Mouse (Mus musculus) liver, embryonic 14.5 days (tissue): Measurements from ENCODE around the gene Tns4. TPM values are rescaled to one million over a fixed set of nuclear protein-coding genes. Genes with fewer than 3 reads are reported as not detected.

Source experiments
- ATAC-seq: fragments of 200-750 bp; cut with Nextera tagmentation; 2 replicates; pipeline ENCODE4 v1.8.0; 2017; ENCODE audit warnings: moderate number of reproducible peaks, mild to moderate bottlenecking, moderate library complexity; ENCODE audit not compliant: insufficient read depth
- DNase-seq, 3 experiments: peaks; one replicate each; pipeline ENCODE4 v3.0.0-alpha.2; 2012 to 2013; ENCODE audit warnings: low read depth in 3 of 3, low spot score in 3 of 3
- H3K27ac ChIP-seq: fragments of 300-500 bp; sonication (generic); 2 replicates; pipeline ENCODE4 v1.5.1; 2014; ENCODE audit warnings: moderate library complexity, mild to moderate bottlenecking, control low read depth, inconsistent platforms
- H3K27me3 ChIP-seq: fragments of 300-500 bp; sonication (generic); 2 replicates; pipeline ENCODE4 v1.6.1; 2014; ENCODE audit warnings: mild to moderate bottlenecking, low read length, moderate library complexity; ENCODE audit not compliant: control insufficient read depth, insufficient read depth
- H3K36me3 ChIP-seq: fragments of 300-500 bp; sonication (generic); replicated peaks from 2 replicates; pipeline ENCODE4 v1.6.1; 2014; ENCODE audit warnings: low read depth; ENCODE audit not compliant: control insufficient read depth, insufficient read depth
- H3K4me1 ChIP-seq, 2 experiments: fragments of 200-500 bp in 1 of 2; fragments of 300-500 bp in 1 of 2; sonication (generic) in 1 of 2; replicated peaks; 2 replicates each; pipeline ENCODE4 v1.6.1; 2012 to 2014; ENCODE audit warnings: antibody characterized with exemption in 1 of 2, inconsistent platforms in 1 of 2, low read length in 1 of 2; ENCODE audit not compliant: control insufficient read depth in 2 of 2, insufficient read depth in 2 of 2
- H3K4me2 ChIP-seq: fragments of 300-500 bp; sonication (generic); 2 replicates; pipeline ENCODE4 v1.6.1; 2014; ENCODE audit warnings: low read depth, mild to moderate bottlenecking, control low read depth, moderate library complexity
- H3K4me3 ChIP-seq, 2 experiments: fragments of 200-500 bp in 1 of 2; fragments of 300-500 bp in 1 of 2; sonication (generic) in 1 of 2; 2 replicates each; pipeline ENCODE4 v1.5.1; 2012 to 2014; ENCODE audit warnings: low read depth in 2 of 2, low read length in 2 of 2, mild to moderate bottlenecking in 2 of 2, control low read depth in 1 of 2, inconsistent platforms in 1 of 2, moderate library complexity in 1 of 2; ENCODE audit not compliant: insufficient read depth in 1 of 2
- H3K9ac ChIP-seq: fragments of 300-500 bp; sonication (generic); replicated peaks from 2 replicates; pipeline ENCODE4 v1.6.1; 2014; ENCODE audit warnings: mild to moderate bottlenecking, control low read depth, moderate library complexity
- H3K9me3 ChIP-seq: fragments of 300-500 bp; sonication (generic); 2 replicates; pipeline ENCODE4 v1.6.1; 2016; ENCODE audit warnings: low read length, mixed read lengths; ENCODE audit not compliant: control insufficient read depth
- CTCF ChIP-seq: IDR thresholded peaks from 2 replicates; pipeline ENCODE4 v1.5.1; 2016; ENCODE audit warnings: antibody characterized with exemption, low read depth, control low read depth
- EP300 ChIP-seq: IDR thresholded peaks from 2 replicates; pipeline ENCODE4 v1.6.1; 2016; ENCODE audit warnings: antibody characterized with exemption, low read depth
- WGBS: fragments of 180-500 bp; shearing (Covaris S2); extraction: QIAGEN DNeasy Blood & Tissue Kit; methylation state at CpG from one replicate; pipeline ENCODE4 v1.1.7; 2014; ENCODE audit not compliant: insufficient replicate concordance; 5-methylcytosine and 5-hydroxymethylcytosine counted together
- polyA plus RNA-seq, 2 experiments: library from polyadenylated mRNA; depleted of rRNA in 1 of 2; stranded (reverse) in 1 of 2; unstranded in 1 of 2; fragments of >200 nt; fragmentation: Nextera tagmentation in 1 of 2; extraction: Ambion mirVana in 1 of 2; gene quantifications; 2 replicates each; pipeline versions ENCODE4 v1.2.1 to v1.2.3; 2012 to 2014

Gene Tns4
- polyA plus RNA-seq, 2 experiments, result 0.09 to 0.36 TPM

- DNase-seq, result no peak
- Histone ChIP-seq H3K4me1 (peaks cover 0 to 3% of the 10 kb centered on the region in 2 experiments; a peak in 1 of 4 replicates), H3K36me3 (no peaks in the 10 kb centered on the region), H3K27me3 (no peaks in the 10 kb centered on the region), H3K9me3 (no peaks in the 10 kb centered on the region), H3K4me3 (no peak overlapping the region), H3K9ac (no peak overlapping the region), H3K27ac (no peak overlapping the region), H3K4me2 (no peak overlapping the region)
- 49% methylated on average over 5 of the region's 5 CpGs for WGBS
- TF ChIP-seq CTCF (no peak), EP300 (no peak)
- ATAC-seq, result no peak
Observed at GRCm38 (mm10) chr11:99068455-99068854, 20.7 kb downstream of the Tns4 start.

GRCm38 (mm10) chr11:99067591-99067990, 21.5 kb downstream of the Tns4 start:
- H3K9me3 ChIP-seq, result no peaks in the 10 kb centered on the region
- no peaks in the 10 kb centered on the region for H3K36me3 ChIP-seq
- H3K4me1 ChIP-seq, result peaks cover 0 to 8% of the 10 kb centered on the region in 2 experiments; a peak in 2 of 4 replicates
- no peak overlapping the region for H3K4me2 ChIP-seq
- H3K4me3 ChIP-seq, result no peak overlapping the region
- ATAC-seq (no peak), DNase-seq (no peak)
- WGBS, result 66% methylated on average over 8 of the region's 8 CpGs
- no peak overlapping the region for H3K27ac ChIP-seq
- no peak overlapping the region for H3K9ac ChIP-seq
- TF ChIP-seq CTCF (no peak), EP300 (no peak)
- H3K27me3 ChIP-seq, result no peaks in the 10 kb centered on the region

- H3K27ac ChIP-seq, result no peak overlapping the region
- peak; percentile 21; the same call in 1 of the 2 replicates for ATAC-seq
- no peak for TF ChIP-seq EP300
- peak; percentile 97 for TF ChIP-seq CTCF
- H3K4me3 ChIP-seq, result no peak overlapping the region
- 11% methylated on average over 2 of the region's 2 CpGs for WGBS
- peak; percentile 42 to 46 (median 45) for DNase-seq
- H3K4me2 ChIP-seq, result no peak overlapping the region
- H3K9ac ChIP-seq, result no peak overlapping the region
- peaks cover 0 to 8% of the 10 kb centered on the region in 2 experiments; a peak in 2 of 4 replicates for H3K4me1 ChIP-seq
- H3K9me3 ChIP-seq, result no peaks in the 10 kb centered on the region
- H3K36me3 ChIP-seq, result no peaks in the 10 kb centered on the region
- H3K27me3 ChIP-seq, result no peaks in the 10 kb centered on the region
Observed at GRCm38 (mm10) chr11:99065979-99066378, 23.1 kb downstream of the Tns4 start.

GRCm38 (mm10) chr11:99065353-99065752, 23.8 kb downstream of the Tns4 start:
- H3K4me1 ChIP-seq, result peaks cover 0 to 8% of the 10 kb centered on the region in 2 experiments; a peak in 2 of 4 replicates
- no peak overlapping the region for H3K4me3 ChIP-seq
- DNase-seq (no peak), ATAC-seq (no peak)
- H3K4me2 ChIP-seq, result no peak overlapping the region
- no peak overlapping the region for H3K27ac ChIP-seq
- WGBS, result 49% methylated on average over 3 of the region's 3 CpGs
- no peaks in the 10 kb centered on the region for H3K9me3 ChIP-seq
- no peaks in the 10 kb centered on the region for H3K36me3 ChIP-seq
- H3K27me3 ChIP-seq, result no peaks in the 10 kb centered on the region
- no peak overlapping the region for H3K9ac ChIP-seq
- TF ChIP-seq EP300 (no peak), CTCF (no peak; the same call in 1 of the 2 replicates)

- DNase-seq (no peak), ATAC-seq (no peak)
- WGBS, result 35% methylated on average over 8 of the region's 8 CpGs
- Histone ChIP-seq H3K4me3 (no peak overlapping the region), H3K4me2 (no peak overlapping the region), H3K9ac (no peak overlapping the region), H3K36me3 (no peaks in the 10 kb centered on the region), H3K4me1 (peaks cover 0 to 8% of the 10 kb centered on the region in 2 experiments; a peak in 2 of 4 replicates), H3K27me3 (no peaks in the 10 kb centered on the region), H3K27ac (no peak overlapping the region), H3K9me3 (no peaks in the 10 kb centered on the region)
- TF ChIP-seq EP300, result no peak
- TF ChIP-seq CTCF, result no peak
Observed at GRCm38 (mm10) chr11:99063406-99064131, 25.5 kb downstream of the Tns4 start.
